Mouse (Mus musculus) neural tube, embryonic 15.5 days (tissue): ENCODE results near the gene Lbx2. TPM values are rescaled to one million over a fixed set of nuclear protein-coding genes. Genes with fewer than 3 reads are reported as not detected.
A peak's percentile ranks its signal among the peaks of the same experiment; 100 is the strongest.

ENCODE experiments used
- ATAC-seq: fragments of 200-750 bp; cut with Nextera tagmentation; 2 replicates; pipeline ENCODE4 v1.8.0; 2017; ENCODE audit warnings: mild to moderate bottlenecking, moderate TSS enrichment, moderate library complexity; ENCODE audit not compliant: low FRiP score
- H3K27ac ChIP-seq: fragments of 300-500 bp; sonication (generic); replicated peaks from 2 replicates; pipeline ENCODE4 v1.5.1; 2015; ENCODE audit warnings: mild to moderate bottlenecking, inconsistent platforms
- H3K27me3 ChIP-seq: fragments of 300-500 bp; sonication (generic); replicated peaks from 2 replicates; pipeline ENCODE4 v1.6.1; 2015; ENCODE audit warnings: inconsistent platforms
- H3K36me3 ChIP-seq: fragments of 300-500 bp; sonication (generic); 2 replicates; pipeline ENCODE4 v1.6.1; 2015; ENCODE audit warnings: inconsistent platforms
- H3K4me1 ChIP-seq: fragments of 300-500 bp; sonication (generic); 2 replicates; pipeline ENCODE4 v1.6.1; 2015; ENCODE audit warnings: inconsistent platforms
- H3K4me2 ChIP-seq: fragments of 300-500 bp; sonication (generic); 2 replicates; pipeline ENCODE4 v1.6.1; 2015; ENCODE audit warnings: inconsistent platforms, mild to moderate bottlenecking, moderate library complexity
- H3K4me3 ChIP-seq: fragments of 300-500 bp; sonication (generic); replicated peaks from 2 replicates; pipeline ENCODE4 v1.5.1; 2015; ENCODE audit warnings: mild to moderate bottlenecking, inconsistent platforms
- H3K9ac ChIP-seq: fragments of 300-500 bp; sonication (generic); replicated peaks from 2 replicates; pipeline ENCODE4 v1.6.1; 2015; ENCODE audit warnings: mild to moderate bottlenecking, inconsistent platforms
- H3K9me3 ChIP-seq: fragments of 300-500 bp; sonication (generic); replicated peaks from 2 replicates; pipeline ENCODE4 v1.6.1; 2016; ENCODE audit warnings: inconsistent platforms
- WGBS: fragments of 180-500 bp; shearing (Covaris S2); methylation state at CpG from one replicate; pipeline ENCODE4 v1.1.7; 2015; ENCODE audit warnings: mixed read lengths; 5-methylcytosine and 5-hydroxymethylcytosine counted together
- polyA plus RNA-seq: library from polyadenylated mRNA; unstranded; fragments of >200 nt; fragmentation: Nextera tagmentation; extraction: Ambion mirVana; gene quantifications from 2 replicates; pipeline ENCODE4 v1.2.1, GENCODE M21; 2015

Gene Lbx2
- polyA plus RNA-seq, 1 experiment from 2014 or later: 0.32 TPM

- WGBS: 23% methylated on average over 5 of the region's 5 CpGs
- Histone ChIP-seq H3K27ac (peak within 1 kb of the TSS; percentile 54; the same call in 1 of the 2 replicates), H3K9me3 (no peaks in the 10 kb centered on the region), H3K9ac (peak within 1 kb of the TSS; percentile 55), H3K4me1 (peaks cover 32% of the 10 kb centered on the region), H3K4me3 (peak within 1 kb of the TSS; percentile 72), H3K36me3 (no peaks in the 10 kb centered on the region), H3K27me3 (no peaks in the 10 kb centered on the region), H3K4me2 (peak within 1 kb of the TSS; percentile 90)
- ATAC-seq: no peak
Measured at GRCm38 (mm10) chr6:83125331-83125730, 39.2 kb downstream of the Lbx2 start, which contains the start of gene Ino80b. Gene Ino80b, minus strand, starts transcription at chr6:83125431.

- no peaks in the 10 kb centered on the region for H3K36me3 ChIP-seq
- no peaks in the 10 kb centered on the region; the same call in 1 of the 2 replicates for H3K27me3 ChIP-seq
- H3K9ac ChIP-seq: no peak overlapping the region
- no peak overlapping the region for H3K4me3 ChIP-seq
- no peaks in the 10 kb centered on the region for H3K9me3 ChIP-seq
- no peak overlapping the region for H3K4me2 ChIP-seq
- no peak for ATAC-seq
- H3K27ac ChIP-seq: no peak overlapping the region
- WGBS: 92% methylated on average over 5 of the region's 5 CpGs
- H3K4me1 ChIP-seq: peaks cover 21% of the 10 kb centered on the region
Measured at GRCm38 (mm10) chr6:83127419-83127818, 41.3 kb downstream of the Lbx2 start.

- 72% methylated on average over 6 of the region's 6 CpGs for WGBS
- no peak for ATAC-seq
Measured at GRCm38 (mm10) chr6:83131469-83132034, 45.4 kb downstream of the Lbx2 start.

GRCm38 (mm10) chr6:83132176-83132919 is 46.2 kb downstream of the Lbx2 start:
- H3K9me3 ChIP-seq: no peaks in the 10 kb centered on the region
- H3K4me3 ChIP-seq: no peak overlapping the region

More at GRCm38 (mm10) chr6:83131469-83132034, 45.4 kb downstream of the Lbx2 start:
- Histone ChIP-seq H3K9me3 (no peaks in the 10 kb centered on the region), H3K27me3 (peaks cover 10% of the 10 kb centered on the region), H3K4me3 (no peak overlapping the region), H3K9ac (no peak overlapping the region), H3K4me1 (peaks cover 8% of the 10 kb centered on the region), H3K36me3 (no peaks in the 10 kb centered on the region), H3K4me2 (no peak overlapping the region), H3K27ac (no peak overlapping the region)

GRCm38 (mm10) chr6:83134226-83134625 is 48.1 kb downstream of the Lbx2 start:
- peaks cover 32% of the 10 kb centered on the region for H3K4me1 ChIP-seq
- WGBS: 71% methylated on average over 3 of the region's 3 CpGs
- no peak for ATAC-seq

More at GRCm38 (mm10) chr6:83132176-83132919, 46.2 kb downstream of the Lbx2 start:
- peaks cover 11% of the 10 kb centered on the region for H3K27me3 ChIP-seq
- H3K4me1 ChIP-seq: peaks cover 15% of the 10 kb centered on the region
- 89% methylated on average over 9 of the region's 9 CpGs for WGBS
- H3K27ac ChIP-seq: no peak overlapping the region
- no peaks in the 10 kb centered on the region for H3K36me3 ChIP-seq
- H3K9ac ChIP-seq: no peak overlapping the region
- ATAC-seq: no peak
- no peak overlapping the region for H3K4me2 ChIP-seq

GRCm38 (mm10) chr6:83134951-83135513 is 48.9 kb downstream of the Lbx2 start, which contains the start of gene Rtkn:
Gene Rtkn, plus strand, starts transcription at chr6:83135463.
- Histone ChIP-seq H3K27me3 (peaks cover 11% of the 10 kb centered on the region), H3K4me3 (peak within 1 kb of the TSS; percentile 29), H3K9me3 (no peaks in the 10 kb centered on the region), H3K4me1 (peaks cover 39% of the 10 kb centered on the region), H3K4me2 (peak within 1 kb of the TSS; percentile 47), H3K36me3 (no peaks in the 10 kb centered on the region), H3K9ac (peak within 1 kb of the TSS; percentile 27; the same call in 1 of the 2 replicates), H3K27ac (peak within 1 kb of the TSS; percentile 81; the same call in 1 of the 2 replicates)
- WGBS: 59% methylated on average over 7 of the region's 7 CpGs
- ATAC-seq: no peak

More at GRCm38 (mm10) chr6:83134226-83134625, 48.1 kb downstream of the Lbx2 start:
- H3K9me3 ChIP-seq: no peaks in the 10 kb centered on the region
- H3K27ac ChIP-seq: no peak overlapping the region
- H3K4me2 ChIP-seq: no peak overlapping the region
- H3K27me3 ChIP-seq: peaks cover 11% of the 10 kb centered on the region
- no peak overlapping the region for H3K4me3 ChIP-seq
- no peak overlapping the region for H3K9ac ChIP-seq
- no peaks in the 10 kb centered on the region for H3K36me3 ChIP-seq

GRCm38 (mm10) chr6:83135571-83136161 is 49.5 kb downstream of the Lbx2 start:
- H3K36me3 ChIP-seq: no peaks in the 10 kb centered on the region
- H3K4me2 ChIP-seq: peak overlapping the region; percentile 47
- no peak for ATAC-seq
- no peaks in the 10 kb centered on the region for H3K9me3 ChIP-seq
- H3K27ac ChIP-seq: peak overlapping the region; percentile 81; the same call in 1 of the 2 replicates
- peaks cover 42% of the 10 kb centered on the region for H3K4me1 ChIP-seq
- peak overlapping the region; percentile 29 for H3K4me3 ChIP-seq
- peak overlapping the region; percentile 27; the same call in 1 of the 2 replicates for H3K9ac ChIP-seq
- H3K27me3 ChIP-seq: peaks cover 11% of the 10 kb centered on the region
- 7% methylated on average over 37 of the region's 37 CpGs for WGBS

GRCm38 (mm10) chr6:83136291-83136880 is 50.2 kb downstream of the Lbx2 start:
- Histone ChIP-seq H3K4me2 (peak overlapping the region; percentile 47), H3K4me3 (peak overlapping the region; percentile 29), H3K9me3 (no peaks in the 10 kb centered on the region), H3K36me3 (no peaks in the 10 kb centered on the region), H3K27me3 (peaks cover 11% of the 10 kb centered on the region), H3K27ac (peak overlapping the region; percentile 81), H3K9ac (peak overlapping the region; percentile 27; the same call in 1 of the 2 replicates), H3K4me1 (peaks cover 42% of the 10 kb centered on the region)
- WGBS: 24% methylated on average over 5 of the region's 5 CpGs
- ATAC-seq: no peak; the same call in 1 of the 2 replicates

GRCm38 (mm10) chr6:83136881-83137575 is 50.9 kb downstream of the Lbx2 start:
- H3K9ac ChIP-seq: peak overlapping the region; percentile 31
- peaks cover 11% of the 10 kb centered on the region; the same call in 1 of the 2 replicates for H3K27me3 ChIP-seq
- H3K4me2 ChIP-seq: peak overlapping the region; percentile 47
- 1% methylated on average over 26 of the region's 26 CpGs for WGBS
- no peaks in the 10 kb centered on the region for H3K9me3 ChIP-seq
- H3K36me3 ChIP-seq: no peaks in the 10 kb centered on the region
- peaks cover 45% of the 10 kb centered on the region for H3K4me1 ChIP-seq
- H3K27ac ChIP-seq: peak overlapping the region; percentile 81
- peak overlapping the region; percentile 29 for H3K4me3 ChIP-seq
- ATAC-seq: peak; percentile 56

GRCm38 (mm10) chr6:83137576-83137950 is 51.4 kb downstream of the Lbx2 start:
- Histone ChIP-seq H3K9me3 (no peaks in the 10 kb centered on the region), H3K4me3 (peak overlapping the region; percentile 29), H3K4me1 (peaks cover 50% of the 10 kb centered on the region), H3K27ac (peak overlapping the region; percentile 81), H3K27me3 (peaks cover 11% of the 10 kb centered on the region; the same call in 1 of the 2 replicates), H3K4me2 (peak overlapping the region; percentile 47), H3K36me3 (no peaks in the 10 kb centered on the region), H3K9ac (peak overlapping the region; percentile 31)
- under 1% methylated on average over 12 of the region's 12 CpGs for WGBS
- peak; percentile 51 for ATAC-seq
